Mouse (Mus musculus): Measurements from ENCODE around the gene BC005537.
A peak's percentile ranks its signal among the peaks of the same experiment; 100 is the strongest.
"Not testable (repeated sequence)": the region's sequence is repeated elsewhere in the genome, so short reads cannot be mapped to it uniquely, and the experiment has no call there.

The BC005537 gene

DNA sequence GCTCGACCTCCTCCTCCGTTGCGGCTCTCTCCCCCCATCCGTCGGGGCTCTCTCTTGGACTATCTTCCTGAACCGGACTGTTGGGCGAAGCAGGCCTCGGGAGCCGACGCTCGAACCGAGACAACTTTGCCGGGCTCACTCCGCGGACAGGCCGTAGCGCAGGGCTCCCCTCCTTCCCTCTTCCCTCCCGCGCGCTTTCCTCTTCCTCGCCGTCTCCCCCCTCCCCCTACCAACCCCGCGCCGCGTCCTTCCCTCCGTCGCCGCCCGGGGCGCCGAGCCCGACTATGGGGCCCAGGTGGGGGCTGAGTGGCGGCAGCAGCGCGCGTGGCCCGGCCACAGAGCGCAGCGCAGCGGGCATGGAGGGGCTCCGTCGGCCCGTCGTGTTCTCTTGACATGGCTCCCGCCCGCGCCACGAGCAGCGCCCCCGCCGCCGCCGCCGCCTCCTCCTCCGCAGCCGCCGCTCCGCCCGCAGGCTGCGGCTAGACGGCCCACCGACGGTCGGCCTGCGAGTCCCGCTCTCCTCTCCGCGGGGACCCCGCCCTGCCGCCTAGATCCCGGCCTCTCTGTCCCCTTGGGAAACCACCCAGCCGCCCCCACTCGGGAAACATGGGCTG, at the start of gene BC005537:
Gene BC005537 (plus strand): TSS at position 350 of the 614 bp plus-strand sequence.
- DNase-seq (ENCODE audit: low read depth, low spot score): peak; percentile 82

DNA sequence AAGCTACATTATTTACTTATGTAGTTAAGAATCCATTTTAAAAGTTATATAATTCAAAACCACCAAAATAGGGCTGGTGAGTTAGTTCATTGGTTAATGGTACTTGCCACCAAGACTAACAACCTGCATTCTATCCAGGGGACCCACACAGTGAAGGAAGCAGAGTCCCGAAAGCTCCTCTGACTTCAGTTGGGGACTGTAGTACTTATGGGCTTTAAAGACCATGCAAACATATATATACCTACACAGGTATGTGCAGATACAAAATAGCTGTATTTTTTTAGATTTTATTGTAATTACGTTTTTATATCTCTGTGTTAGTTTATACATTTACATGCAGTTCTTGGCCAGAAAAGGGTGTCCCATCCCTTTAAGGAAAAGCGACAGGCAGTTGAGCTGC, 44.7 kb upstream of the BC005537 start:
- no peak for DNase-seq (ENCODE audit: low read depth, low spot score)

DNA sequence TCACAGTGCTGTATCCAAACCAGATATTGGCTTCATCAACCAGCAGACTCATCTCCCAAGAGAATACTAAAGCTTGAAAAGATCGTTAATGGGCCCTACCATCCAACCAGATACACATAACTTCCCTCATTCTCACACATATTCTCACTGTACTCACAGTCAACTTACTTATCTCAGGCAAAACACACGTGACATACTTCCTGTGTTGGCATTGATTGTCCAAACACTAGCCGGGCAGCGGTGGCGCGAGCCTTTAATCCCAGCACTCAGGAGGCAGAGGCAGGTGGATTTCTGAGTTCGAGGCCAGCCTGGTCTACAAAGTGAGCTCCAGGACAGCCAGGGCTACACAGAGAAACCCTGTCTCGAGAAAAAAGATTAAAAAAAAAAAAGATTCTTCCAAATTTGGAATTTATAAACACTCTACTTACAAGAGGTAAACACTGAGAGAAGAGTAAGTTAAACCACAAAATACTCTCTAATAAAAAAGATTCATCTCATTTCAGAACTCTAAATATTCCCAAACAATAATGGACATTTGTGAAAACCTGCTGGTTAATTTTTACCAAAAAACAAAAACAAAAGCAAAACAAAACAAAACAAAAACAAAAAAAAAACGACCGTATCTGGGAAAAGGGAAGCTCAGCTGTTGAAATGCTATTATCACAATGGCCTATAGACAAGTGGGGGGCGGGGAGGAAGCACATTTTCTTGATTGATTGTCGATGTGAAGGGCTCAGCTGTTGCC, 43.5 kb upstream of the BC005537 start:
- DNase-seq (ENCODE audit: low read depth, low spot score): no peak

DNA sequence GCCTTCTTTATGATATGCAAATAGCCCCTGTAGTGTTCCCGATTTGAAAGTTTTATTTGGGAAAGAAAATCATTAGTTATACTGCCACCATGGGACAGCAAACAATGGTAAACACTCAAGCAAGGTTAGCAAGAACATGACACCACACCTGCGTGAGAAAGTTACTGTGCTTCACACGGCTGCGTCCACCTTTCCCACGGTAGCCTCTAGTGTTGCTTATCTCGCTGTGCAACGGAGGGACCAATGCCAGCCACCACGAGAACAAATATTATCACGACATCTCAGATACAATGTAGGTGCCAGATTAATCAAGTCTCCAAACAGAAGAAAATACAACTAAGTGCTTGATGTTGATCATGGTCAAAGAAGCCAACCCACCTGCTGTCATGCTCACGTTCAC, 42.0 kb upstream of the BC005537 start:
- no peak for DNase-seq (ENCODE audit: low read depth, low spot score)

DNA sequence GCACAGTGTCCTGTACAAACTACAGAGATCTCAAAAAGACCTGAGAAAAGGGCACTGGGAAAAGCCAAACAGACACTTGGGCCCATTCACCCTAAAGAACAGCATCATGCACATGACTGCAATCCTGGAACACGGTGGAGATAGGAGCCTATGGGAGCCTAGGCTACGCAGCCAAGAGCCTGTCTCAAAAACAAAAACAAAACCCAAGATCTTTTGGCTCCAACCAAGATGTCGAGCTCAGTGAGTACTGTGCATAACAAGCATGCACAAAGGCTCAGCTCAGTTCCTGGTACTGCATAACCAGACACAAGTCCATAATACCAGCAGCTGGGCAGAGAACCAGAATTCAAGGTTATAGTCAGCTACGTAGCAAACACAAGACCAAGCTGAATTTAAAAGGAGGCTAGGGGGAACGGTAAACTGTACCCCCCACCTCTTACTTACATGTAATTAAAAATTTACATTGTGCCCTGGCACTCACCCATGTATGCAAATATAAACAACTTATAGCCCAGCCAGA, 41.0 kb upstream of the BC005537 start:
- DNase-seq (ENCODE audit: low read depth, low spot score): no peak

DNA sequence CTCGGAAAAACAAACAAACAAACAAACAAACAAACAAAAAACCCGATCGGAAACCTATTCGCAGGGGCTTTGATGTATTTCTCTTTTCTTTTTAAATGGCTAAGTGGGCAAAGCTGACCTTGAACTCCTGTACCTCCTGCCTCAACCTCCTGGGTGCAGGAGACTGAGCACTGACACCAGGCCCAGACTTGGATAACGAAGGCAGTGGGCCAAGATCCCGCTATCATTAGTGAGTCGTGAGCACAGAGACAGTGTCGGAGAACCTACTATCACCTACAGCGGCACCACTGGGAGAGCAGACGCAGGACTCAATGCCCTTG, 40.4 kb upstream of the BC005537 start:
- DNase-seq (ENCODE audit: low read depth, low spot score): no peak

DNA sequence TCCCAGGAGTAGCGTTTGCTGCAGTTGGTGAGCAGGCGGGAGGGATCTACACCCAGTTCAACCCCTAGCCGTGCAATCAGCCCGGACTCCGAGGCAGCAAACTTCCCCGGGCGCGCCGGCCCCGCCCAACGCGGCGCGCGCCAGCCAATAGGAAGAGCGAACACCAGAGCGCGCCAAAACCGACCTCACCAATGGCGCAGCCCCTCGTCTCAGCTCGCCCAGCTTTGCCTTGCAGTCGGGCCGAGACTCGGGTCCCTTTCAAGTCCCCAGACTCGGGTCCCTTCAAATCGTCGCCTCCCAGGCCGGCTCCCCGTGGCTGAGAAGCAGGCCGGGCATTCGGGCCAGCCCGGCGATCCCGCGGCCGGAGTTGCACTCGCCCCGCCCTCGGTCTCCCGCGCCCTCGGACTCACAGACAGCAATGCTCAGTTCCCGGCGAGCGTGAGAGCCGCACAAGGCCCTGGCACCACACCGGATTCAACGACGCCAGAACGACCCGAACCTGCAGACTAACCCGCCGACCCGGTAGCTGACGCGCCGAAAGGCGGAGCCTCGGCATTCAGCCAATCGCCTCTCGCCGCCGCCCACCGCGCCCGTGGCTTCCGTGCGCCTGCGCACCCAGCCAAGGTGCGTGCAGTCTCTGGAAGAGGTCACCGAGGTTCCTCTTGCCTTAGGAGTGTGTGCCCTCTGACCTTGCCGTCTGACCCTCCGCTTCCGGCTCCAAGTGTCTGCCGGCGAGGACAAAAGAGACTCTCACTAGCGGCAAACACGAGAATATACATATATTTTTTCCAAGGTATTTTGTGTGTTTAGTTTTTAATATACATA, 39.8 kb upstream of the BC005537 start, which contains the start of gene Gmnn:
Gene Gmnn (minus strand): TSS at position 521 of the 825 bp plus-strand sequence.
- peak; percentile 96 for DNase-seq (ENCODE audit: low read depth, low spot score)

DNA sequence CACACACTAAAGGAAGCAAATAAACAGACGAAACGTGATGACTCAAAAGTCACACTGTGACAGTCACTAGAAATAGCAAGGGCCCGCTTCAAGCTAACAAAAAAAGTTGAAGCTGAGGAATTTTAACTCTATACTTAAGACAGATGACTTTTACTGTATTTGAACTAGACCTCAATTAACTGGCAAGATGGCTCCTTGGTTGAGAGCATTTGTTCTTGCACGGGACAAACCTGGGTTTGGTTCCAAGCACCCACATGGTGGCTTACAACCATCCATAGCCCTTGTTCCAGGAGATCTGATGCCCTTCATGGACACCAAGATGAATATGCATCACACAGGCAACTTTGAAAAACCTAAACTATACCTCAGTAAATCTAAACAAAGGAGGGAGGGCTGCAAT, 39.2 kb upstream of the BC005537 start:
- DNase-seq (ENCODE audit: low read depth, low spot score): no peak

DNA sequence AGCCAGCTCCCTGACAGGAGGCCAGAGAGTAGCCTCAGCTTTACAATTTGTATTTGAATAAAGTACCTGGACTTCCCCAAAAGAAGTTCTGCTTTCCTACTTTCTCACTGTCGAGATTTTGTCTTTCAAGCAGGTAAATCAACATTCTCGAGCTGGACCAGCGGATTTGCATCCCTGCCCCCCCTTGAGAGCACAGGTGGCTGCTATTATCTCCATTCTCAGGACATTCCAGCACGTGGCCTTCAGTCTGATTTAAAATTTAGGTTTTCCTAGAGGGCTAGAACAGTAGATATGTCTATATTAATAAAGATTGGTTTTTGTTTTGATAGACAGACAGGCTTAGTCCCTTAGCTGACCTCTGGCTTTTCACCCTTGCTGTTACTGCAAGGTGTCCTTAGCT, 33.6 kb upstream of the BC005537 start:
- not testable (repeated sequence) for DNase-seq (ENCODE audit: low read depth, low spot score)

DNA sequence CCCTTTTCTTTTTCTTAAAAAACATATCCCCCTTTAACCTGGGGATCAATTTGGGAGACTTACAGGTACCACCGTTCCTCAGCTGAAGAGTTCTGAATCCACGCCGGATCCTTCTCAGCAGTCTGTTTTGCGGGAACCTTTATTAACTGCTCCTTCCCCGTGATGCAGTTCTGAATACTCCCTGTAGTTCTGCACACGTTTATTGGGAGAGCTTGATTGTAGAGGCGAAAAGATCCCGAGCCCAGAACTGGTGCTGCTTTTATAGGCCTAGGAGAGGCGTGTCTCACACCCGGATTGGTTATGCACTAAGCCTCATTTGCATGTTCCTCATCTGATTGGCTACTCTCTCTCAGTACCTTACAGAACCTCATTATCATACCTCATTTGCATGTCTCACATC, 30.0 kb upstream of the BC005537 start:
- DNase-seq (ENCODE audit: low read depth, low spot score): not testable (repeated sequence)

DNA sequence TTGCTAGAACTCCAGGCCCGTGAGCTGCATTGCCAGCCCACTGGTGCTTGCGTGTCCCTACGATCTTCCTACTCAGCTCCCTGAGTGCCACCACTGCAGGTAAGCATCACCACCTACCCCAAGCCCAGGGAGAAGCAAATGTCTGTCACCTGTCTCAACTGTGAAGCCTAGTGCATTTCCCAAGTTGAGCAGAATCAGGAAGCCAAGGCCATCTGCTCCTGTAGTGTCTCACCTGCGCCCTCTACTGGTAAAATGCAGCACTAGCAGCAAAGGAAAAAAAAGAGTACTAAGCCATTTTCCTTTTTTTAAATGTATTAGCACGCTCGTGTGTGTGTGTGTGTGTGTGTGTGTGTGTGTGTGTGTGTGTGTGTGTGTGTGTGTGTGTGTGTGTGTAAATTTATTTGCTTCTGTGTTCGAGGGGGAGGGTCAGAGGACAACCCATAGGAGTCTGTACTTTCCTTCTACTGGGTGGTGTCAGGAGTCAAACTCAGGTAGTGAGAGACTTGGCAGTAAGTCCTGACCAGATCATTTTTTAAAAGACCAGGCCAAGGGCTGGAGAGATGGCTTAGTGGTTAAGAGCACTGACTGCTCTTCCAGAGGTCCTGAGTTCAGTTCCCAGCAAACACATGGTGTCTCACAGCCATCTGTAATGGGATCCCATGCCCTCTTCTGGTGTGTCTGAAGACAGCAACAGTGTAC, 25.2 kb upstream of the BC005537 start:
- DNase-seq (ENCODE audit: low read depth, low spot score): peak; percentile 88

DNA sequence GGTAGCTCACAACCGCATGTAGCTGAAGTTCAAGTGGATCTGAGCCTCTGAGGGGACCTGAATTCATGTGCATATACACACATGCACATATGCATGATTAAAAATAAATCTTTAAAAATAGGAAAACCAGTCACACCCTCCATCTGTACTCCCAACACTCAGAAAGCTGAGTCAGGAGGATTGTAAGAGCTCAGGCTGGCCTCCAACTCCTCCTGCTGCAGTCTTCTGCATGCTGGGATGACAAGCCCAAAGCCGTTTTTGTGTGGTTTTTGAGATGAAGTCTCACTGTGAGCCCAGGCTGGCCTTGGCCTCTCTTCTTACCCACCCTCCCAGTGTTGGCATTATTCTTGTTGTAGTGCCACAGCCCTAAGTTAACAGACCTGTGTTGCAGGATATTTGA, 23.4 kb upstream of the BC005537 start:
- DNase-seq (ENCODE audit: low read depth, low spot score): no peak

DNA sequence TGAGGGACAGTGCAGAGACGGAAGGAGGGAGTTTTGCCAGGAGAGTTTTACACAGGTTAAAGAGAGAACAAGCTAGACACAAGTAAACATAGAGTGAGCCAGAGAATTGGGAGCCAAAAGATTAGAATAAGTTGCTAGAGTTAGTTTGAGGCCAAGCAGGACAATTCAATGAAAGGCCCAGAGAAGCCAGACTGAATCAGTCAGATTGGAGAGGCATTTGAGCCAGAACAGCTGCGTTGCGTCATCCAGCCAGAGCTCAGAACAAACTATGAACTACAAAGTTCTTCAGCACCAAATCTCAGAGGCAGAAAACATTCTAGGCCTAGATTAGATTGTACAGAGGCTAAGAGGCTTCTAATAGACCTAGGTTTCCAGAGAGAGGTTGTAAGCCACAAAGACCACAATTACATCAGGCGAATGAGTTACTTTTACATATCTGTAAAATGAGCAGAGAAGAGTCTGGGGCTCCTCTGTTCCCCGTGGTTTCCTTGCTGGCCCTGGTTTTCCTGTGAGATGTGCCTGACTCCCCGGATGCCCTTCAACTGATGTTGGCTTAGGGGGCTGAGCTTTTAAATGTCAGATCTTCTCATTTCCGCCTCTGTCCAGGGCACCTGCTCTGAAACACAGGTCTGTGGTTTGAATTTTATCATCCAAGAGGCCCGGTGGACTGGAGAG, 22.6 kb upstream of the BC005537 start:
- peak; percentile 57 for DNase-seq (ENCODE audit: low read depth, low spot score)

DNA sequence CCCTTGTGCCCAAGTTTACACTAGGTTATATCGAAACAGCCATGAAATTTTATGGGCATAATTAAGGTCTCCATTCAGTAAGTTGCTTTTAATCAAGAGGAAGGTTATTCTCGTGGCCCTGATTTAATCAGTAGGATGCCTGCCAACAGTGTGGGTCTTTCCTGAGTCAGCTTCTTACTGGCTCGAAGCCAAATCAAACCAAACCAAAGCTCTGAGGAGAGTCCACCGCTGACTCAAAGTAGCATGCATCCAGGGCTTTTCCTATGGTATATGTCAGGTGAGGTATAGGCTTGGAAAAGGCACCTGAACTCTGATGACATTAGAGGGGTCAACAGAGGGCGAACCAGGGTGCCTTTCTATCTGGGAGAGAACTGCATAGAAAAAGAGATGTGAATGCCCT, 19.5 kb upstream of the BC005537 start:
- DNase-seq (ENCODE audit: low read depth, low spot score): no peak

DNA sequence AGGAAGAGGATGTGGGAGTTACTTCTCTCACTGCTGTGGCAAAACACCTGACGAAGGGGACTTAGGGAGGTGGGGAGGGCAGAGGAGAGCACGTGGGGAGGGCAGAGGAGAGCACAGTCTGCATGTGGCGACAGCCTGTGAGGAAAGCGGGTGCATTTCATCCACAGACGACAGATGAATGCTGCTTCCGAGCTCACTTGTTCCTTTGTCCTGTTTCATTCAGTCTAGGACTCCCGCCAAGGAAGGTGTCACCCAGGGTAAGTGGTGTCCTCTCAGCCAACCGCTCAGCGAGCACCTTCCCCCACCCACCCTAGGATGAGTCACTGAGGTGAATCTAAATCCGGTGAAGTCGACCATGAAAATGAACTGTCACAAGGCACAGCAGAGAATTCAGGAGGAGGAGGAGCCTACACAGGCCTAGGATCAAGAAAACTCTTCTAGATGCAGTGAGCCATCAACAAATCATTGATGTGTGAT, 15.4 kb upstream of the BC005537 start:
- peak; percentile 83 for DNase-seq (ENCODE audit: low read depth, low spot score)

DNA sequence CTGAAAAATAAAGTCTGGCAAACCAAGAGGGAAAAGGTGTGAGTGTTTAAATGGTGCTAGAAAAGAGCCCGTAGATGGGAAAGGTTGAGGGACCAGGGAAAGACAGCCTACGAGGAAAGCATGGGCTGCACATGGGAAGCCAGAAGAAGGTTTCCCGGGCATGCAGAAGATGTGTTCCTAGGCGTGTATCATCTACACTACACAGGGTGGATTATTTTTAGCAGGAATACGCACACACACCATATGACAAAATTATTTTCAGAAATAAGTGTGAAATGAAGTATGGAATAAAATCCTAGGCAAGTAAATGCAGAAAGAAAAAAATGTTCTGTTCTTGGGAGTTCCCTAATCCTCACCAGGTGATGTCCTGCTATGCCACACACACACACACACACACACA, 14.0 kb upstream of the BC005537 start:
- DNase-seq (ENCODE audit: low read depth, low spot score): no peak

DNA sequence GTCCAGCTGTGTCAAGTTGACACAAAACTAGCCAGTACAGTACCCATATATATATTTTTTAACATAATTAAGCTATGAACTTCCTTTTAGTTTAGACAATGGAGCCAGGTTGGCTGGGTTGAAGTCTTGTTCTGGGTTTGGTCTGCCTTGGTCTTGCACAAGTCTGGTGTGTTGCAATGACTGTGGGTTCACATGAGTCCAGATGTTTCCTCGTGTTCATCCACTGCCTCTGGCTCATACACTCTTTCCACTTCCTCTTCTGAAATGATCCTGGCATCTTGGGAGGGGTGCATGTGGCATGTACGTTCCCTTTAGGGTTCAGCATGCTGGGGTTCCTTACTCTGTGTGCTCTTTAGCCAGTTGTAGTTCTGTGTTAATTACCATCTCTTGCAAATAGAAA, 10.1 kb upstream of the BC005537 start:
- no peak for DNase-seq (ENCODE audit: low read depth, low spot score)

DNA sequence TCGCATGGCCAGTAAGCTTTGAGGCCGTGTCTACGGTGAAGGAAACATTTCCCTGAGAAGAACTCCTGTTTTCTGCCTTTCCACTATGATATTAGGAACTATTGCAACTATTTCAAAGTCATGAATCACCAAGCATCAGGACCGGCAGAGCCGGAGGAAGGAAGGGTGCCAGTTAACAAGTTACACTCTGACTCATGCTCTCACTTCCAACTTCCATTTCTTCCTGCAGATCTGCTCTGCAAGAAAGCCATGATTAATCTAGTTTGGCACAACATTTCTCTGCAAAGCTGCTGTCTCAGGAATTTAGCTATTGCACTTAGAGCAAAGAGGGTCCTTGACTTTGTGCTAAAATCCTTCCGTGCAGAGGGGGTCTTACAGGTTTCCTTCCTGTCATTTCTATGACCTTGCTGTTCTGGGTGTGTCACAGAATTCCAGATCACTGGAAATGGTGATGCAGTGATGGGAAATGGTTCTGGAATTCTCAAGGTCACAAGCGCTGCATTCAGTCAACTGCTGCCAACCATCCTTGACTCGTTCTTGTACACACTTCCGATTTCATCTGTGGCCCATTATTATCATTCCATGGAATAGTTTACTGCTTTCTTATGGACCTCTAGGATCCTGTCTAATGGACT, 8.9 kb upstream of the BC005537 start:
- DNase-seq (ENCODE audit: low read depth, low spot score): no peak

DNA sequence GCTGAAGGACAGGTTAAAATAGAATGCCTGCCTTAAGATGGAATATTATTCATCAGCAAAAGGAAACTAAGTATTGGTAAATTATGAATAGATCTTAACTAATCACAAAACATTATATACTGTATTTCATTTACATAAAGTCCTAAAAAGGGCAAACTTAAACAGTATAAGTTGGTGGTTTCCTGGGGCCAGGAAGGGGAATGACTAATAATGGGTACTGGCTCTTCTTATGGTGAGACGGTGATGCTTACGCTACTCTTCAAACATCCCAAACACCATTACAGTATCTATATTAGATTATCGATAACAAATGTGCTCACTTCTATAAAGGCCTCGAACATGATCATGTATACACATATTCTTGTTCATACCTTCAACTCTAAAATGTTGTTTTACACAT, 2.8 kb upstream of the BC005537 start:
- DNase-seq (ENCODE audit: low read depth, low spot score): no peak

DNA sequence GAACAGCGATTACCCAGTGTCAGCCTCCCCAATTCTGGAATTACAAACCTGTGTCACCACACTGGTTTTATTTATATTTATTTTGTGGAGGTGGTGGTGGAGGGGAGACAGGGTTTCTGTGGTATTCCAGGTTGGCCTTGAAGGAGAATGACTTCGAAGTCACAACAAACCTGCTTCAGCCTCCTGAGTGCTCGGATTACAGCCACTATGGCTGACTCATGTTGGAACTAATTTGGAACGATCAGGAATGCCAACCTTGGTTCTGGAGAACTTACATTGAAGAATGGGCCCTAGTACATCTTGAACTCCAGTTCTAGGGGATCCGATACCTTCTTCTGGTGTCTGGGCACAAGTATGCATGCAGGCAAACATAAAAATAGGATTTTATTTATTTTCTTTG, 2.1 kb upstream of the BC005537 start:
- no peak for DNase-seq (ENCODE audit: low read depth, low spot score)
